Mouse (Mus musculus) ovary, postnatal 36 days (tissue): ENCODE data around the gene Kif11.

ENCODE experiments used
- DNase-seq: peaks from one replicate; pipeline ENCODE4 v3.0.0; 2022; ENCODE audit warnings: low spot score, mixed read lengths

Kif11 gene

GRCm38 (mm10) chr19:37377404-37377990 lies 1.3 kb downstream of the Kif11 start:
- no peak for DNase-seq

DNA sequence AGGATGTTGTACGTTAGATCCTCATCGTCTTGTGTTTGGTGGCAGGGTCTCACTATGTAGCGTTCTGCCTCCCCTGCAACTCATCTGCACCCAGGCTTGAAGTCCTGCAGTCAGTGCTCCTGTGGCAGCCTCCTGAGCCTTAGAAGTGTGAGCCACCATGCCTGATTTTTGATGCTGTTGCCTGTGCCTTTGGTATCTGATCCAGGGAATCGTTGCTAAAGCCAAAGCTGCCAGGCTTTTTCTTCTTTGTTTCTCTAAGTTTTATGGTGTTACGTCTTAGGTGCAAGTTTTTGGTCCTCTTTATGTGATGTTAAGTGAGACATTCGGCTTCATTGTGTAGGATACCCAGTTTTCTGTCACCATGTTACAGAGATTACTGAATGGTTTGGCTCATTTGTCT lies 2.6 kb downstream of the Kif11 start:
- DNase-seq, result no peak

- DNase-seq, result no peak
These were observed 9.9 kb downstream of the Kif11 start for GRCm38 (mm10) chr19:37386126-37386525.

GRCm38 (mm10) chr19:37391869-37392268 lies 15.7 kb downstream of the Kif11 start:
- no peak for DNase-seq

GRCm38 (mm10) chr19:37396279-37396678 lies 20.1 kb downstream of the Kif11 start:
- no peak for DNase-seq

DNA sequence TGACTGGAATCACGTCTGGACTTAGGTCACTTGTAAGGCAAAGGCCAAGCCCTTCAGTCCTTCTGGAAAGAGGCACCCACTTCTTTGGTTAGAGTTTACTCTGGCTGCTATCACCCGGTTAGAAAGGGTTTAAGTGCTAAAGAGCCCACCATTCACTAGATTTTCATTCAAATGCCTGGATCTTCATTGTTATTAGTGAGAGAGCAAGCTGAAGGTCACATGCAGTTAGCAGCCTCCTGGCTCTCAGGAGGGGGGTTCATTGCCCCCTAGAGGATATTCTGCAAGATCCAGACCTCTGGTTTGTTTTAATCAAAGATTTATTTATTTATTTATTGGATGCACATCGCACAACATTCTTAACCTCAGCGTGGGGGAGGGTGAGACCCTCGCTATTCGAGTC lies 24.7 kb downstream of the Kif11 start:
- DNase-seq, result no peak

- no peak for DNase-seq
These were observed 42.1 kb downstream of the Kif11 start for GRCm38 (mm10) chr19:37418294-37418693.

DNA sequence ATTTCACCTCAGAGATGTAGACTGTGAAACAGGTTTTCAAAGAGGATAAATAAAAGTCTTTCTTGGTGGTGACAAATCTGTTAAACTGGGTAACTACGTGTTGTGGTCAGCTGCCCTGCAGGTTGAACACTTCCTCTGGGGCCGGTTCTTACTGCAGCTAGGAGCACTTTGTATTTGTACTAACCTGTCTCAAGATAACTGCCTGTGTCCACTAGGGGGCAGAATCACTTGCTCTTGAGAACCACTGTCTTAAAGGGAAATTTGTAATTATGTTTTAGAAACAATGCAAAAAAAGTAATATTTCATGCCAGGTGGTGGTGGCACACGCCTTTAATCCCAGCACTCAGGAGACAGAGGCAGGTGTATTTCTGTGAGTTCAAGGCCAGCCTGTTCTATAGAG lies 43.4 kb downstream of the Kif11 start:
- no peak for DNase-seq

GRCm38 (mm10) chr19:37428589-37428988 lies 52.4 kb downstream of the Kif11 start:
- no peak for DNase-seq

DNA sequence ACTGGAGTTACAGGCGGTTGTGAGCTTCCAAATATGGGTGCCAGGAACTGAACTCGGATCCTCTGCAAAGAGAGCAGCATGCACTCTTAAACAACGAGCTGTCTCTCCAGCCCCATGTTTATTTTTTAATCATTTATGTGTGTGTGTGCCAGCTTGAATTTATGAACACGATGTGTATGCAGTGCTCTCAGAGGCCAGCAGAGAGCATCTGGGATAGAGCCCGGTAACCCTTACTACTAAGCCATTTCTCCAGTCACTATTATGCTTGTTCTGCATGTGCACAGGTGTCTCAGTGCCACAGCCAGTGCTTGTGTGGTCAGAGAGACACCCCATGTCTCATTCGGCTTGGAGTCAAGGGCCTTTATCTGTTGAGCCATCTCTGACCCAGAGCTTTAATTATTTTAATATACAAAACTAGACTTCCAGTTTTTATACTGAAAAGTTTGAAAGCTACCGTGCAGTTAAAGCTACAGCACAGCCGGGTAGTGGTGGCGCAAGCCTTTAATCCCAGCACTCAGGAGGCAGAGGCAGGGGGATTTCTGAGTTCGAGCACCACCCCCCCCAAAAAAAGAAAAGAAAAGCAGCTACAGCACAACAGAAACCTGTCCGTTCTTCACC lies 55.0 kb downstream of the Kif11 start:
- DNase-seq, result no peak

GRCm38 (mm10) chr19:37432868-37433570 lies 56.8 kb downstream of the Kif11 start:
- DNase-seq, result no peak

GRCm38 (mm10) chr19:37433895-37434262 lies 57.7 kb downstream of the Kif11 start:
- no peak for DNase-seq

DNA sequence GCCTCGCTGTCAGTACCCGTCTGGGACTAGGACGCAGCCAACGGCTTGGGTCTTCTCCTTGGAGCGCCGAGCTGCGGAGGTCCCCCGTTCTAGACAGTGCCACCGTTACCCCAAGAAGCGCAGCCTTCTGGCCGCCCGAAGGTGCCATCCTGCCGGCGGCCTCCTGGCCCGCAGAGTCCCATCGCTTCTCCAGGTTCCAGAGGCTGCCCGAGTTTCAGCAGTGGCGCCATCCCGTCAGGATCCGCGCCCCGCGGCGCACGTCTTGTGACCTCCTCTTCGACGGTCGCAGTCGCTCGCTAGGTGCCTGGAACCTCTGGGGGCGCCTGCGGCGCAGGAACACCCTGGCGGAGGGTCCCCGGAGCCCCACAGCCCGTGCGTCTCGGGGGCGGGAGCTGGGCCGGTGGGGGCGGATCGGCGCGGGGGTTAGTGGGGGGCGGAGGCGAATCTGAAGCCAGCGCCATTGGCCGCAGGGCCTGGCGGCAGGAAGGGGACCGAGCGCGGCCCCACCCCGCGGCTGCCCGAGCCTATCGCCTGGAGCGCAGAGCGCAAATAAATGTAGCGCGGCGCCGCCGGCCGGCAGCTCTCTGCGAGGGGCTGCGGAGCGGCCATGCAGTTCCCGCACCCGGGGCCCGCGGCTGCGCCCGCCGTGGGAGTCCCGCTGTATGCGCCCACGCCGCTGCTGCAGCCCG lies 58.2 kb downstream of the Kif11 start, which contains the start of gene Hhex:
Gene Hhex (plus strand): TSS at position 548 of the 689 bp plus-strand sequence.
- DNase-seq, result peak; percentile 71

GRCm38 (mm10) chr19:37435041-37435852 lies 59.0 kb downstream of the Kif11 start:
- peak; percentile 27 for DNase-seq

DNA sequence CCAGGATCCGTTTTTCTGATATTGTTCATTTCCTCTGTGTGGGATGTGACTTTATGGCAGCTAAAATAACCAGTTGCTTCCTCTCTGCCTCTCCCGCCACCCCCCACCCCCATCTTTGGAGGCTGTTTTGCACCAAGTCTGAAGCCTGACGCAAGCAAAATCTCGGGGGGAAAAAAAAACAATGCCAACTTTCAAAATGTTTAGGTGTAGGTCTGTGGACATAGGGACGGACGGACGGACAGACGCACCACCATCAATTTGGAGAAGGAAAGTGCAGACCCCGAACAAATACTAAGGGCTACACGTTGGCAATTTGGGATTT lies 59.6 kb downstream of the Kif11 start:
- DNase-seq, result no peak

GRCm38 (mm10) chr19:37436514-37437288 lies 60.5 kb downstream of the Kif11 start:
- DNase-seq, result no peak

DNA sequence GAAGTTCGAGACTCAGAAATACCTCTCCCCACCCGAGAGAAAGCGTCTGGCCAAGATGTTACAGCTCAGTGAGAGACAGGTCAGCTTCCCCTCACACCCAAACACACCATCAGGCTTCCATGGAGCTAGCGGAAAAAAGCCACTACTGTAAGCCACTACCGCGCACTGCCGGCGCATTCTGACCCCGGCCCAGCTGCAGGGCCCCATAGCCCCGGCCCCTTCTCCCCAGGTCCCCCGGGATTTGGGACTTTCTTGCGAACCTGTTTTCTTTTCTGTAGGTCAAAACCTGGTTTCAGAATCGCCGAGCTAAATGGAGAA lies 61.0 kb downstream of the Kif11 start:
- no peak for DNase-seq

GRCm38 (mm10) chr19:37440181-37440580 lies 64.0 kb downstream of the Kif11 start:
- no peak for DNase-seq

GRCm38 (mm10) chr19:37440708-37441475 lies 64.7 kb downstream of the Kif11 start:
- no peak for DNase-seq

GRCm38 (mm10) chr19:37442524-37443286 lies 66.5 kb downstream of the Kif11 start:
- no peak for DNase-seq
